Mouse (Mus musculus): ENCODE measurements around the gene Rsg1. TPM values are rescaled to one million over a fixed set of nuclear protein-coding genes. Genes with fewer than 3 reads are reported as not detected.

Rsg1 gene
- total and polyA plus RNA-seq, 3 experiments: 0.42 to 1.1 (median 0.52) TPM

GRCm38 (mm10) chr4:141214337-141214851 is 638 bp downstream of the Rsg1 start:
- peak overlapping the region; percentile 59 for H3K9ac ChIP-seq (ENCODE audit: low read depth, low read length)
- intact Hi-C loops (cut with DNase I): loop anchor here (2.0 kb wide), 1 partner anchor 68 kb away; the partner anchor contains the start of gene Fbxo42
- H3K4me3 ChIP-seq: peak overlapping the region; percentile 55
- H3K4me1 ChIP-seq (ENCODE audit: control insufficient read depth, insufficient read depth, low read length): no peaks in the 10 kb centered on the region
- no peaks in the 10 kb centered on the region for H3K79me2 ChIP-seq (replicated peaks; ENCODE audit: control insufficient read depth, insufficient read depth, low read length)
- H3K27ac ChIP-seq: peak overlapping the region; percentile 65
- DNase-seq: peak in 1 of 2 experiments; percentile 44
- 5% methylated on average over 16 of the region's 16 CpGs for WGBS
- no peaks in the 10 kb centered on the region for H3K36me3 ChIP-seq (ENCODE audit: control insufficient read depth, insufficient read depth, low read length)
- no peaks in the 10 kb centered on the region for H3K27me3 ChIP-seq (ENCODE audit: control insufficient read depth, insufficient read depth, low read length)
- TF ChIP-seq CTCF (IDR thresholded peaks at IDR 0.05) (peak; percentile 52), POLR2A (IDR thresholded peaks at IDR 0.05; ENCODE audit: insufficient read depth, low read depth, low read length) (no peak), EP300 (IDR thresholded peaks at IDR 0.05; ENCODE audit: insufficient read depth, low read depth, low read length) (no peak)

GRCm38 (mm10) chr4:141219583-141220213 is 5.9 kb downstream of the Rsg1 start:
- TF ChIP-seq POLR2A (IDR thresholded peaks at IDR 0.05; ENCODE audit: insufficient read depth, low read depth, low read length) (no peak), EP300 (IDR thresholded peaks at IDR 0.05; ENCODE audit: insufficient read depth, low read depth, low read length) (no peak), CTCF (IDR thresholded peaks at IDR 0.05) (no peak)
- Histone ChIP-seq H3K4me1 (ENCODE audit: control insufficient read depth, insufficient read depth, low read length) (no peaks in the 10 kb centered on the region), H3K36me3 (ENCODE audit: control insufficient read depth, insufficient read depth, low read length) (no peaks in the 10 kb centered on the region), H3K27ac (no peak overlapping the region), H3K27me3 (ENCODE audit: control insufficient read depth, insufficient read depth, low read length) (no peaks in the 10 kb centered on the region), H3K4me3 (no peak overlapping the region), H3K9ac (ENCODE audit: low read depth, low read length) (no peak overlapping the region), H3K79me2 (replicated peaks; ENCODE audit: control insufficient read depth, insufficient read depth, low read length) (no peaks in the 10 kb centered on the region)
- intact Hi-C loops (cut with DNase I): loop anchor here (5.0 kb wide), 1 partner anchor 148 kb away; the partner anchor contains the start of gene Fam131c
- no peak for DNase-seq
- WGBS: 87% methylated on average over 20 of the region's 20 CpGs

GRCm38 (mm10) chr4:141221848-141222247 is 8.1 kb downstream of the Rsg1 start:
- intact Hi-C loops (cut with DNase I): loop anchor here (5.0 kb wide), 1 partner anchor 145 kb away; the partner anchor contains the start of gene Fam131c
- WGBS: 83% methylated on average over 2 of the region's 2 CpGs

GRCm38 (mm10) chr4:141222752-141223151 is 9.0 kb downstream of the Rsg1 start:
- intact Hi-C loops (cut with DNase I): loop anchor here (5.0 kb wide), 1 partner anchor 145 kb away; the partner anchor contains the start of gene Fam131c
- no peak overlapping the region for H3K9ac ChIP-seq (ENCODE audit: low read depth, low read length)
- H3K79me2 ChIP-seq (replicated peaks; ENCODE audit: control insufficient read depth, insufficient read depth, low read length): no peaks in the 10 kb centered on the region
- no peak overlapping the region for H3K4me3 ChIP-seq
- WGBS: 86% methylated on average over 5 of the region's 5 CpGs
- H3K4me1 ChIP-seq (ENCODE audit: control insufficient read depth, insufficient read depth, low read length): no peaks in the 10 kb centered on the region
- TF ChIP-seq POLR2A (IDR thresholded peaks at IDR 0.05; ENCODE audit: insufficient read depth, low read depth, low read length) (no peak), EP300 (IDR thresholded peaks at IDR 0.05; ENCODE audit: insufficient read depth, low read depth, low read length) (no peak), CTCF (IDR thresholded peaks at IDR 0.05) (no peak)
- H3K27me3 ChIP-seq (ENCODE audit: control insufficient read depth, insufficient read depth, low read length): no peaks in the 10 kb centered on the region
- no peak overlapping the region for H3K27ac ChIP-seq
- H3K36me3 ChIP-seq (ENCODE audit: control insufficient read depth, insufficient read depth, low read length): no peaks in the 10 kb centered on the region
- DNase-seq: no peak

More at GRCm38 (mm10) chr4:141221848-141222247, 8.1 kb downstream of the Rsg1 start:
- no peak for DNase-seq
- Histone ChIP-seq H3K36me3 (ENCODE audit: control insufficient read depth, insufficient read depth, low read length) (no peaks in the 10 kb centered on the region), H3K79me2 (replicated peaks; ENCODE audit: control insufficient read depth, insufficient read depth, low read length) (no peaks in the 10 kb centered on the region), H3K27me3 (ENCODE audit: control insufficient read depth, insufficient read depth, low read length) (no peaks in the 10 kb centered on the region), H3K4me3 (no peak overlapping the region), H3K4me1 (ENCODE audit: control insufficient read depth, insufficient read depth, low read length) (no peaks in the 10 kb centered on the region), H3K9ac (ENCODE audit: low read depth, low read length) (no peak overlapping the region), H3K27ac (no peak overlapping the region)
- peak; percentile 22; the same call in 1 of the 2 replicates for TF ChIP-seq CTCF (IDR thresholded peaks at IDR 0.05)
- no peak for TF ChIP-seq POLR2A (IDR thresholded peaks at IDR 0.05; ENCODE audit: insufficient read depth, low read depth, low read length)

- Histone ChIP-seq H3K27ac (no peak overlapping the region), H3K79me2 (replicated peaks; ENCODE audit: control insufficient read depth, insufficient read depth, low read length) (no peaks in the 10 kb centered on the region), H3K4me1 (ENCODE audit: control insufficient read depth, insufficient read depth, low read length) (no peaks in the 10 kb centered on the region), H3K36me3 (ENCODE audit: control insufficient read depth, insufficient read depth, low read length) (no peaks in the 10 kb centered on the region), H3K27me3 (ENCODE audit: control insufficient read depth, insufficient read depth, low read length) (no peaks in the 10 kb centered on the region), H3K4me3 (no peak overlapping the region), H3K9ac (ENCODE audit: low read depth, low read length) (no peak overlapping the region)
- 82% methylated on average over 7 of the region's 7 CpGs for WGBS
- intact Hi-C loops (cut with DNase I): no loop called here
- DNase-seq: no peak
- TF ChIP-seq EP300 (IDR thresholded peaks at IDR 0.05; ENCODE audit: insufficient read depth, low read depth, low read length) (no peak), CTCF (IDR thresholded peaks at IDR 0.05) (no peak), POLR2A (IDR thresholded peaks at IDR 0.05; ENCODE audit: insufficient read depth, low read depth, low read length) (no peak)
Measured at GRCm38 (mm10) chr4:141228687-141229086, 14.9 kb downstream of the Rsg1 start.

GRCm38 (mm10) chr4:141233196-141233595 is 19.4 kb downstream of the Rsg1 start:
- Histone ChIP-seq H3K36me3 (ENCODE audit: control insufficient read depth, insufficient read depth, low read length) (no peaks in the 10 kb centered on the region), H3K4me3 (no peak overlapping the region), H3K9ac (ENCODE audit: low read depth, low read length) (no peak overlapping the region), H3K27me3 (ENCODE audit: control insufficient read depth, insufficient read depth, low read length) (no peaks in the 10 kb centered on the region), H3K27ac (no peak overlapping the region), H3K4me1 (ENCODE audit: control insufficient read depth, insufficient read depth, low read length) (peaks cover 1% of the 10 kb centered on the region; the same call in 1 of the 2 replicates), H3K79me2 (replicated peaks; ENCODE audit: control insufficient read depth, insufficient read depth, low read length) (no peaks in the 10 kb centered on the region)
- intact Hi-C loops (cut with DNase I): no loop called here
- no peak for TF ChIP-seq EP300 (IDR thresholded peaks at IDR 0.05; ENCODE audit: insufficient read depth, low read depth, low read length)
- TF ChIP-seq CTCF (IDR thresholded peaks at IDR 0.05): no peak
- TF ChIP-seq POLR2A (IDR thresholded peaks at IDR 0.05; ENCODE audit: insufficient read depth, low read depth, low read length): no peak
- DNase-seq: peak in 1 of 2 experiments; percentile 5
- WGBS: 66% methylated on average over 4 of the region's 4 CpGs

Data from heart, adult 2 months (tissue).